Mouse (Mus musculus) duodenum, adult 2 months (tissue): ENCODE data around the gene Galnt2. TPM values are rescaled to one million over a fixed set of nuclear protein-coding genes. Genes with fewer than 3 reads are reported as not detected.

Experiments
- polyA plus RNA-seq: library from polyadenylated mRNA; depleted of rRNA; stranded (reverse); fragments of >200 nt; gene quantifications from 2 replicates; pipeline ENCODE4 v1.2.3, GENCODE M21; 2012; ENCODE audit warnings: low replicate concordance; rRNA removed

Gene Galnt2
- 1.7 and 7.1 TPM in 2 replicates for polyA plus RNA-seq

GRCm38 (mm10) chr8:124231176-124231484 is at the start of gene Galnt2:
Gene Galnt2 (plus strand): TSS chr8:124231391.

Other genes with a start within 250 kb of the Galnt2 start
- 15.8 and 17.4 TPM in 2 replicates for gene Abcb10, start 248.3 kb upstream of the Galnt2 start, polyA plus RNA-seq
- 20.0 and 24.1 TPM in 2 replicates for gene Taf5l, start 210.0 kb upstream of the Galnt2 start, polyA plus RNA-seq
- gene Urb2, start 209.9 kb upstream of the Galnt2 start, polyA plus RNA-seq: 1.3 and 2.0 TPM in 2 replicates
- 2.8 and 4.6 TPM in 2 replicates for gene Pgbd5, start 208.3 kb downstream of the Galnt2 start, polyA plus RNA-seq